ENCODE assay signal across 21 mouse cellular contexts in the genomic region with DNA sequence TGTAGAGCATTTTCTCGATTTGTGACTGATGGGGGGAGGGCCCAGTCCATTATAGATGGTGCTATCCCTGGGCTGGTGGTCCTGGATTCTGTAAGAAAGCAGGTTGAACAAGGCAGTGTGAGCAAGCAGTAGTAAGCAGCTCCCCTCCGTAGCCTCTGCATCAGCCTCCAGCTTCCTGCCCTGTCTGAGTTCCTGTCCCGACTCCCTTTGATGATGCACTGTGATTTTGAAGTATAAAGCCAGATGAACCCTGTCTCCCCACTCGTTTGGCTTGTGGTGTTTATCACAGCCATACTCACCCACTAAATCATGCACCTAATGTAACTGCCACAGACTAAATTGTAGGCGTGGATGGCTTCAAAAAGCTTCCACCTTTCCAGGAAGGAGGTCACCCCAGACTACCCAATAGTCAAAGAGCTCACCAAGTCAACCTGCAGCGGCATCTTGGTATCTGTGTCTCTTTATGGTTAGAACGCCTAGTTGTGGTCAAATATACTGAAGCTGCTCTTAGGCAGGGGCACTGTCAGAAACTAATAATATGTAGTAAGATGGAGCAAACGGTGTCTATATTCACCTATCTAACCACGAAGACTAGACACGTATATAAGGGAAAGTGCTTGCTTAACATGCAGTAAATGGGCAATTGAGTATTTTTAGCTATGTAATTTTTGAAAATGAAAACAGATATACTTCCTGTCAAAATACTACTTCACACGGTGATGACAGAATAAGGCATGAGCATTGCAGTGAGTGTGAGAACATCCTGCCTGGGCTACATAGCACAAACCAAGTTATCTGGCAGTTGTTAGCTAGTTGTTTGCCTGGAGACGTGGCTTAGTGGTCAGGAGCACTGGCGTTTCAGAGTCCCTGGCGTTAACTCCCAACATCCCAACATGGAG. TPM values are rescaled to one million over a fixed set of nuclear protein-coding genes. Genes with fewer than 3 reads are reported as not detected.
DNase-seq lines count a peak whose midpoint lies in the region; ATAC-seq and TF ChIP-seq lines count a peak whose summit lies in the region.
"Had no signal": no experiment of that assay in that cellular context is flagged by ENCODE, and none has a peak within 500 bp of the region (broad histone marks: within the 10 kb centered on the region; RNA-seq: fewer than 3 reads in every experiment).

No protein-coding gene starts in this region.

- peaks cover 67% of the 10 kb centered on the region for H3K36me3 ChIP-seq in E14TG2a.4 (ENCODE audit: insufficient read depth, low read length)

- DNase-seq in CD4-positive, CD25-positive, alpha-beta regulatory T cell, adult 2 months (ENCODE audit: low read depth, low spot score): peak; percentile 39
- no peak for DNase-seq in cerebellum, adult 11 months
- no peak for DNase-seq in cerebellum, postnatal 36 days
- no peak for DNase-seq in kidney, adult 8-10 months
- DNase-seq: adrenal gland, adult 2 months; adrenal gland, postnatal 25 days; cerebellum, adult 9-10 months; forebrain, postnatal 0 days; gastrocnemius, postnatal 14 days; heart, postnatal 36 days; kidney, adult 11 months had no signal

- no peaks in the 10 kb centered on the region for H3K9me3 ChIP-seq in E14TG2a.4 (ENCODE audit: low read length)
- H3K9me3 ChIP-seq: embryonic facial prominence, embryonic 10.5 days; forebrain, embryonic 13.5 days; heart, embryonic 13.5 days; hindbrain, embryonic 15.5 days had no signal

- H3K4me1 ChIP-seq in E14TG2a.4 (replicated peaks; ENCODE audit: low read depth, low read length): peaks cover 62% of the 10 kb centered on the region
- H3K4me1 ChIP-seq: forebrain, embryonic 13.5 days; hindbrain, embryonic 15.5 days had no signal

- ATAC-seq in activated CD4-positive, CD25-positive, alpha-beta regulatory T cell, adult 4 months: peak; percentile 85
- ATAC-seq: forebrain, embryonic 13.5 days; forebrain, postnatal 0 days had no signal

- no peaks in the 10 kb centered on the region for H3K27me3 ChIP-seq in E14TG2a.4 (ENCODE audit: insufficient read depth, low read length)
- H3K27me3 ChIP-seq: CH12.LX; forebrain, embryonic 13.5 days had no signal

- peak overlapping the region; percentile 5; the same call in 1 of the 2 replicates for H3K4me3 ChIP-seq in E14TG2a.4 (replicated peaks; ENCODE audit: low read length)
- H3K4me3 ChIP-seq: embryonic facial prominence, embryonic 10.5 days; forebrain, embryonic 13.5 days; heart, embryonic 13.5 days; hindbrain, embryonic 15.5 days had no signal

- no peak for TF ChIP-seq CTCF in E14TG2a.4 (conservative IDR thresholded peaks at IDR 0.05; ENCODE audit: low read length)

RNA-seq across cellular contexts. Expression of a gene that starts 10.9 kb away (rescaled TPM):
- polyA plus RNA-seq in activated CD4-positive, CD25-positive, alpha-beta regulatory T cell, adult 4 months (2017; shearing (Covaris generic)): 1 to 10 TPM; 5.6 to 8.0 TPM

RNA-seq across cellular contexts. Expression of a gene that starts 36.6 kb away (rescaled TPM):
- not detected for polyA plus RNA-seq in activated CD4-positive, CD25-positive, alpha-beta regulatory T cell, adult 4 months (2017; shearing (Covaris generic))
- polyA plus RNA-seq: embryonic facial prominence, embryonic 10.5 days; embryonic facial prominence, embryonic 14.5 days; forebrain, embryonic 13.5 days; heart, embryonic 13.5 days; heart, postnatal 0 days; hindbrain, embryonic 11.5 days; hindbrain, embryonic 15.5 days had no signal

RNA-seq across cellular contexts. Expression of a gene that starts 50.5 kb away (rescaled TPM):
- polyA plus RNA-seq in activated CD4-positive, CD25-positive, alpha-beta regulatory T cell, adult 4 months (2017; shearing (Covaris generic)): 1 to 10 TPM; 5.8 to 8.1 TPM
